Mouse (Mus musculus): ENCODE measurements around the gene Frrs1.

Frrs1 gene

GRCm38 (mm10) chr3:116848936-116849335, 10.3 kb upstream of the Frrs1 start:
- no peak for DNase-seq

GRCm38 (mm10) chr3:116850376-116850775, 8.9 kb upstream of the Frrs1 start:
- no peak for DNase-seq

- no peak for DNase-seq
Observed at GRCm38 (mm10) chr3:116852421-116852820, 6.8 kb upstream of the Frrs1 start.

- DNase-seq, result no peak
Observed at GRCm38 (mm10) chr3:116857611-116858010, 1.7 kb upstream of the Frrs1 start.

- no peak for DNase-seq
Observed at GRCm38 (mm10) chr3:116859752-116860151, 488 bp downstream of the Frrs1 start.

- no peak for DNase-seq
Observed at GRCm38 (mm10) chr3:116860333-116861222, 1.3 kb downstream of the Frrs1 start.

- no peak for DNase-seq
Observed at GRCm38 (mm10) chr3:116861223-116861539, 1.9 kb downstream of the Frrs1 start.

GRCm38 (mm10) chr3:116861540-116862067, 2.3 kb downstream of the Frrs1 start:
- peak; percentile 64 for DNase-seq

GRCm38 (mm10) chr3:116862621-116863020, 3.4 kb downstream of the Frrs1 start:
- DNase-seq, result no peak

- no peak for DNase-seq
Observed at GRCm38 (mm10) chr3:116864421-116864820, 5.2 kb downstream of the Frrs1 start.

GRCm38 (mm10) chr3:116865199-116865636, 6.0 kb downstream of the Frrs1 start:
- DNase-seq, result no peak

GRCm38 (mm10) chr3:116870372-116870771, 11.1 kb downstream of the Frrs1 start:
- DNase-seq, result no peak

- no peak for DNase-seq
Observed at GRCm38 (mm10) chr3:116882221-116882960, 23.1 kb downstream of the Frrs1 start.

- no peak for DNase-seq
Observed at GRCm38 (mm10) chr3:116884941-116885340, 25.7 kb downstream of the Frrs1 start.

GRCm38 (mm10) chr3:116889358-116889757, 30.1 kb downstream of the Frrs1 start:
- DNase-seq, result no peak

GRCm38 (mm10) chr3:116890576-116890975, 31.3 kb downstream of the Frrs1 start:
- no peak for DNase-seq

GRCm38 (mm10) chr3:116891436-116892205, 32.4 kb downstream of the Frrs1 start:
- DNase-seq, result no peak

- no peak for DNase-seq
Observed at GRCm38 (mm10) chr3:116892206-116892563, 32.9 kb downstream of the Frrs1 start.

GRCm38 (mm10) chr3:116892872-116893271, 33.6 kb downstream of the Frrs1 start:
- no peak for DNase-seq

GRCm38 (mm10) chr3:116904158-116904557, 44.9 kb downstream of the Frrs1 start:
- DNase-seq, result peak; percentile 80

- DNase-seq, result no peak
Observed at GRCm38 (mm10) chr3:116905898-116906297, 46.6 kb downstream of the Frrs1 start.

GRCm38 (mm10) chr3:116906596-116906995, 47.3 kb downstream of the Frrs1 start:
- no peak for DNase-seq

GRCm38 (mm10) chr3:116914374-116914773, 55.1 kb downstream of the Frrs1 start:
- DNase-seq, result no peak
